Mouse (Mus musculus): ENCODE data around the gene Gipc3.

DNA sequence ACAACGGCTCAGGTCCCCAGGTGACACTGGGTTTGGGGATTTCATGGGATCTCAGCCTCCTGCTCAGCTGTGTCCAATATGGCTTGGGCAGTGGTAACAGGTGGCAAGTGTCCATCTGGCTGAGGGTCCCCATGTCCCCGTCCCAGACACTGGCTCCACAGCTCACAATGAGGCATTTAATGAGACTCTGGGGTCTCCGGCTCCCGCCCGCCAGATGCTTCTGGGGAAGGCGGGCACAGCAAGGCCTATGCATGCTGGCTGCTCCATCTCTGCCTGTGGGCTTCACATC lies 24.1 kb upstream of the Gipc3 start:
- TF ChIP-seq POLR2A (IDR thresholded peaks at IDR 0.05; ENCODE audit: control insufficient read depth, low read depth, low read length) (no peak), CTCF (IDR thresholded peaks at IDR 0.05; ENCODE audit: control insufficient read depth, insufficient read depth, insufficient replicate concordance, low read depth, low read length) (no peak)

All from testis, adult 2 months (tissue).